Mouse (Mus musculus) urinary bladder, postnatal 4 days (tissue): ENCODE measurements around the gene Rere.

Source experiments
- DNase-seq, 2 experiments: peaks; one replicate each; pipeline ENCODE4 v3.0.0; 2021 to 2022; ENCODE audit warnings: low spot score in 2 of 2

Rere gene

GRCm38 (mm10) chr4:150656504-150656903, 375.1 kb downstream of the Rere start:
- DNase-seq, result no peak

- DNase-seq, result no peak
Measured at GRCm38 (mm10) chr4:150659926-150660610, 378.6 kb downstream of the Rere start.

GRCm38 (mm10) chr4:150661886-150662285, 380.4 kb downstream of the Rere start:
- DNase-seq, result no peak

GRCm38 (mm10) chr4:150663192-150663591, 381.7 kb downstream of the Rere start:
- DNase-seq, result no peak

GRCm38 (mm10) chr4:150664726-150665125, 383.3 kb downstream of the Rere start:
- no peak for DNase-seq

- no peak for DNase-seq
Measured at GRCm38 (mm10) chr4:150665806-150666205, 384.4 kb downstream of the Rere start.
